Mouse (Mus musculus): ENCODE measurements around the gene Nmnat2. TPM values are rescaled to one million over a fixed set of nuclear protein-coding genes. Genes with fewer than 3 reads are reported as not detected.

The Nmnat2 gene
- polyA plus RNA-seq (2014; fragmentation: Illumina TruSeq; extraction: RNeasy Lipid Tissue Mini Kit (QIAGEN cat#74804); ENCODE audit: low read depth, low replicate concordance) = 0.11 TPM

GRCm38 (mm10) chr1:152954821-152955523 is at the start of gene Nmnat2:
Nmnat2 (plus strand) TSS chr1:152954993.

Other genes starting within 250 kb of the Nmnat2 start
- not detected for gene Apobec4, start 204.4 kb upstream of the Nmnat2 start, polyA plus RNA-seq (2014; fragmentation: Illumina TruSeq; extraction: RNeasy Lipid Tissue Mini Kit (QIAGEN cat#74804); ENCODE audit: low read depth, low replicate concordance)
- gene Rgl1, start 188.6 kb upstream of the Nmnat2 start, polyA plus RNA-seq (2014; fragmentation: Illumina TruSeq; extraction: RNeasy Lipid Tissue Mini Kit (QIAGEN cat#74804); ENCODE audit: low read depth, low replicate concordance) = 5.5 TPM
- 124 TPM for gene Arpc5, start 188.5 kb upstream of the Nmnat2 start, polyA plus RNA-seq (2014; fragmentation: Illumina TruSeq; extraction: RNeasy Lipid Tissue Mini Kit (QIAGEN cat#74804); ENCODE audit: low read depth, low replicate concordance)
- 1.0 TPM for gene Ncf2, start 154.8 kb upstream of the Nmnat2 start, polyA plus RNA-seq (2014; fragmentation: Illumina TruSeq; extraction: RNeasy Lipid Tissue Mini Kit (QIAGEN cat#74804); ENCODE audit: low read depth, low replicate concordance)
- 14.6 TPM for gene Smg7, start 52.3 kb upstream of the Nmnat2 start, polyA plus RNA-seq (2014; fragmentation: Illumina TruSeq; extraction: RNeasy Lipid Tissue Mini Kit (QIAGEN cat#74804); ENCODE audit: low read depth, low replicate concordance)
- 0.40 TPM for gene Lamc2, start 231.5 kb downstream of the Nmnat2 start, polyA plus RNA-seq (2014; fragmentation: Illumina TruSeq; extraction: RNeasy Lipid Tissue Mini Kit (QIAGEN cat#74804); ENCODE audit: low read depth, low replicate concordance)